Mouse (Mus musculus) mesoderm, embryonic 11.5 days (tissue): ENCODE data around the gene Adamts2.

ENCODE experiments used
- DNase-seq: peaks from one replicate; pipeline ENCODE4 v3.0.0-alpha.2; 2012; ENCODE audit warnings: low read depth, low spot score

Gene Adamts2

GRCm38 (mm10) chr11:50845951-50846350, 244.1 kb downstream of the Adamts2 start:
- DNase-seq: no peak

- no peak for DNase-seq
Measured at GRCm38 (mm10) chr11:50847047-50847446, 245.2 kb downstream of the Adamts2 start.

GRCm38 (mm10) chr11:50848520-50849137, 246.7 kb downstream of the Adamts2 start:
- DNase-seq: no peak

GRCm38 (mm10) chr11:50849310-50849709, 247.4 kb downstream of the Adamts2 start:
- no peak for DNase-seq

- no peak for DNase-seq
Measured at GRCm38 (mm10) chr11:50850177-50850735, 248.4 kb downstream of the Adamts2 start, which contains the start of gene Grm6. Gene Grm6, plus strand, starts transcription at chr11:50850685.

GRCm38 (mm10) chr11:50850989-50851601, 249.2 kb downstream of the Adamts2 start:
- no peak for DNase-seq
